Mouse (Mus musculus): ENCODE results near the gene Notch1. TPM values are rescaled to one million over a fixed set of nuclear protein-coding genes. Genes with fewer than 3 reads are reported as not detected.

The Notch1 gene
- polyA plus RNA-seq, 1 experiment from 2014 or later = 2.1 TPM

DNA sequence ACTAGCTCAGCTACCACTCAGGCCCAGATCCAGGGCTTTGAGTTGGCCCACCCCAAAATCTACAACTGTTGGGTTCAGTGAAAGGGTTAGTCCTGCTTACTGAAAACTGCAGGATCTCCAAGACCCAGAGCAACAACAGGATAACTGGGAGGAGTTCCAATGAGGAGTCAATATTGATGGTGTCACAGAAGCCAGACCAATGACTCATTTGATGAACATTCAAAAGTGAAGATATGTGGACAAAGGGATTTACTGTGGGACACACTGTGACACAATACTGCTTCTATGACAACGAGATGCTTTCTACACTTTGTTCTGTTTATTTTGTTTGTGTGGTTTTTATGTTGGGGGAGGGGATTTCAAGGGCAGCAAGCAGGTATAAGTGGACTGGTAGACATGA lies 98.3 kb downstream of the Notch1 start:
- H3K27me3 ChIP-seq (ENCODE audit: insufficient read depth, low read length) = no peaks in the 10 kb centered on the region
- H3K9me3 ChIP-seq (ENCODE audit: low read length) = no peaks in the 10 kb centered on the region
- no peak for DNase-seq
- peak overlapping the region; percentile 68; the same call in 1 of the 2 replicates for H3K27ac ChIP-seq (ENCODE audit: low read depth)
- H3K36me3 ChIP-seq (replicated peaks; ENCODE audit: insufficient read depth, low read length) = peaks cover 80% of the 10 kb centered on the region
- H3K4me3 ChIP-seq (ENCODE audit: low read depth, low read length) = no peak overlapping the region
- 45% methylated on average over 1 of the region's 1 CpGs for WGBS (ENCODE audit: insufficient replicate concordance)
- TF ChIP-seq CTCF (IDR thresholded peaks at IDR 0.05; ENCODE audit: low read depth) (no peak), EP300 (IDR thresholded peaks at IDR 0.05; ENCODE audit: low read depth) (peak; percentile 43; the same call in 1 of the 2 replicates)
- ATAC-seq = peak; percentile 95
- no peak overlapping the region for H3K9ac ChIP-seq (replicated peaks)
- peaks cover 3% of the 10 kb centered on the region; the same call in 1 of the 2 replicates for H3K4me1 ChIP-seq (ENCODE audit: insufficient read depth)
- no peak overlapping the region for H3K4me2 ChIP-seq (ENCODE audit: low read depth, low read length)

DNA sequence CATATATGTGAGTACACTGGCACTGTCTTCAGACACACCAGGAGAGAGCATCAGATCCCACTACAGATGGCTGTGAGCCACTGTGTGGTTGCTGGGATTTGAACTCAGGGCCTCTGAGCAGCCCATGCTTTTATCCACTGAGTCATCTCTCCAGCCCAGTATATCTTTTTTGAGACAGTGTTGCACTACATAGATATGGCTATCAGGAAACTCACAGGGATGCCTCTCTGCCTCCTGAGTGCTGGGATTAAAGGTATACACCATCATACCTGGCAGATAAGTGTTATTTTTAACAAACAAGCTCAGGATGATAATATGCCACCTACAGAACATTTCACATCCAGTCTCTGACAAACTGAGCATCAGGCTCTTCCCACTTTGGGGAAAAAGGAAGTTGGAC lies 99.4 kb downstream of the Notch1 start:
- H3K9me3 ChIP-seq (ENCODE audit: low read length) = no peaks in the 10 kb centered on the region
- H3K27me3 ChIP-seq (ENCODE audit: insufficient read depth, low read length) = no peaks in the 10 kb centered on the region
- H3K4me1 ChIP-seq (ENCODE audit: insufficient read depth) = peaks cover 3% of the 10 kb centered on the region; the same call in 1 of the 2 replicates
- H3K4me3 ChIP-seq (ENCODE audit: low read depth, low read length) = no peak overlapping the region
- TF ChIP-seq EP300 (IDR thresholded peaks at IDR 0.05; ENCODE audit: low read depth) (peak; percentile 57), CTCF (IDR thresholded peaks at IDR 0.05; ENCODE audit: low read depth) (no peak)
- ATAC-seq (no peak), DNase-seq (no peak)
- H3K4me2 ChIP-seq (ENCODE audit: low read depth, low read length) = no peak overlapping the region
- H3K9ac ChIP-seq (replicated peaks) = no peak overlapping the region
- H3K36me3 ChIP-seq (replicated peaks; ENCODE audit: insufficient read depth, low read length) = peaks cover 74% of the 10 kb centered on the region
- no peak overlapping the region for H3K27ac ChIP-seq (ENCODE audit: low read depth)

DNA sequence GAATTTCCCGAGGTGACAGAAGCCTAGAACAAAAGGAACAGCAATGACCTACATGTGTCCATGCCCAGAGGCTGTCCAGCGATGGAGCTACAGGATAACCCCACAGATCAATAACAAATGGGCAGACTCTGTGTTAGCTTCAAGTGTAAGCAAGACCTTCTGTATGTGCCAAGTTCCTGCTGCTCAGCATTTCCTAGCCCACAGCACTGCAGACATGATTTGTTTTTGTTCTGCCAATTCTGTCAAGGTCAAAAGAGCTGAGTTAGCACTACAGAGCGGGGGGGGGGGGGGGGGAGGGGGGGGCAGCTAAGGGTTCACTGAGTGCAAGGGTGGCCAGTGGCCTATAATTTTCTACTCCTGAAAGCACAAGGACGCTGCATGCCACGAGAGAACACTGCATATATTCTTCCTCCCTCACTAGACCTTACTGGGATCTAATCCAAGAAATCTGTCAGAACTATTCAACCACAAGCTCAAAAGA lies 105.5 kb downstream of the Notch1 start:
- H3K36me3 ChIP-seq (replicated peaks; ENCODE audit: insufficient read depth, low read length) = peaks cover 42% of the 10 kb centered on the region

DNA sequence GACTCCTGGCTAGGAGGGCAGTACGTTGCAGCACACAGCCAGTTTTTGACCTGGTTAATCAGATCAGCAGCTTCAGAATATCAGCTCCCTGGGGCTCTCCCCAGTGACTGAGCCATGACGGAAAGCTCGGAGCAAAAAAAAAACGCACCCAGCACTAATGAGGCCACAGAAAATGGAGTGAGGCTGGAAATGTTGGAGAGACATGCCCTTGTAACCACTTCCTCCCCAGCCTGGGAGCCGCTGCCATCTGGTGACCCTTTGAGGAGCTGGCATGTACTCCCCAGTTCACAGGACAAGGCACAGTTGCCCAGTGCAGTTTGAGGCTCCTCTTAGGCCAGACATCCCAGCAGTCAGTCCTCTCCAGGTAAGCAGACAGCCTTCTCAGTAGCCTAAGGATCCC lies 106.4 kb downstream of the Notch1 start:
- Histone ChIP-seq H3K4me1 (ENCODE audit: insufficient read depth) (peaks cover 35% of the 10 kb centered on the region), H3K9ac (replicated peaks) (no peak overlapping the region), H3K4me3 (ENCODE audit: low read depth, low read length) (no peak overlapping the region), H3K36me3 (replicated peaks; ENCODE audit: insufficient read depth, low read length) (peaks cover 35% of the 10 kb centered on the region), H3K27me3 (ENCODE audit: insufficient read depth, low read length) (no peaks in the 10 kb centered on the region), H3K4me2 (ENCODE audit: low read depth, low read length) (no peak overlapping the region), H3K9me3 (ENCODE audit: low read length) (no peaks in the 10 kb centered on the region), H3K27ac (ENCODE audit: low read depth) (peak overlapping the region; percentile 49; the same call in 1 of the 2 replicates)
- ATAC-seq (no peak), DNase-seq (no peak)
- TF ChIP-seq CTCF (IDR thresholded peaks at IDR 0.05; ENCODE audit: low read depth) (peak; percentile 17; the same call in 1 of the 2 replicates), EP300 (IDR thresholded peaks at IDR 0.05; ENCODE audit: low read depth) (no peak)
- 75% methylated on average over 5 of the region's 5 CpGs for WGBS (ENCODE audit: insufficient replicate concordance)

More for the DNA sequence above, 105.5 kb downstream of the Notch1 start:
- ATAC-seq (peak; percentile 64), DNase-seq (peak; percentile 50)
- H3K4me3 ChIP-seq (ENCODE audit: low read depth, low read length) = no peak overlapping the region
- H3K27ac ChIP-seq (ENCODE audit: low read depth) = peak overlapping the region; percentile 57
- H3K27me3 ChIP-seq (ENCODE audit: insufficient read depth, low read length) = no peaks in the 10 kb centered on the region
- peaks cover 32% of the 10 kb centered on the region for H3K4me1 ChIP-seq (ENCODE audit: insufficient read depth)
- no peak overlapping the region for H3K4me2 ChIP-seq (ENCODE audit: low read depth, low read length)
- no peaks in the 10 kb centered on the region for H3K9me3 ChIP-seq (ENCODE audit: low read length)
- WGBS (ENCODE audit: insufficient replicate concordance) = 62% methylated on average over 5 of the region's 5 CpGs
- TF ChIP-seq EP300 (IDR thresholded peaks at IDR 0.05; ENCODE audit: low read depth) (no peak), CTCF (IDR thresholded peaks at IDR 0.05; ENCODE audit: low read depth) (no peak)
- H3K9ac ChIP-seq (replicated peaks) = no peak overlapping the region

DNA sequence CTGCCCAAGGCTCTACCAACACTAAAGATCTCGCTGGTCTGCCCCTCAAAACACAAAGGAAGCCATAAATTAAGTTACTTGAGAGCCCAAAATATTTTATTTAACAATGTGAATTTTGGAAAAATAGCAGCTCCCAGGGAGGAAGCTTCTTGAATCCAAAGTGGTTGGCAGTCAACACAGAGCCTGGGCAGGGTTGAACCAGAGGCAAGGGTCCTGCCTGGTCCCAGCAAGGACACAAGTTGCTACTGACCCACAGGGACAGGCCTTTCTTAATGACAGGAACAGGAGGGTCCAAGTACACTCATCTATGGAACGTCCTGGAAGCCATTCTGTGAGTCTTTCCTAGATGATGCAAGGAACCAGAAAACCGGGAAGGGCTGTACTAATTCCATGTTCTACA lies 107.1 kb downstream of the Notch1 start:
- ATAC-seq (no peak), DNase-seq (no peak)
- Histone ChIP-seq H3K4me2 (ENCODE audit: low read depth, low read length) (peak overlapping the region; percentile 93), H3K27ac (ENCODE audit: low read depth) (no peak overlapping the region), H3K27me3 (ENCODE audit: insufficient read depth, low read length) (no peaks in the 10 kb centered on the region), H3K9ac (replicated peaks) (peak overlapping the region; percentile 91; the same call in 1 of the 2 replicates), H3K4me1 (ENCODE audit: insufficient read depth) (peaks cover 35% of the 10 kb centered on the region), H3K36me3 (replicated peaks; ENCODE audit: insufficient read depth, low read length) (peaks cover 28% of the 10 kb centered on the region), H3K9me3 (ENCODE audit: low read length) (no peaks in the 10 kb centered on the region), H3K4me3 (ENCODE audit: low read depth, low read length) (peak overlapping the region; percentile 85)
- 60% methylated on average over 3 of the region's 3 CpGs for WGBS (ENCODE audit: insufficient replicate concordance)
- no peak for TF ChIP-seq EP300 (IDR thresholded peaks at IDR 0.05; ENCODE audit: low read depth)
- no peak for TF ChIP-seq CTCF (IDR thresholded peaks at IDR 0.05; ENCODE audit: low read depth)

DNA sequence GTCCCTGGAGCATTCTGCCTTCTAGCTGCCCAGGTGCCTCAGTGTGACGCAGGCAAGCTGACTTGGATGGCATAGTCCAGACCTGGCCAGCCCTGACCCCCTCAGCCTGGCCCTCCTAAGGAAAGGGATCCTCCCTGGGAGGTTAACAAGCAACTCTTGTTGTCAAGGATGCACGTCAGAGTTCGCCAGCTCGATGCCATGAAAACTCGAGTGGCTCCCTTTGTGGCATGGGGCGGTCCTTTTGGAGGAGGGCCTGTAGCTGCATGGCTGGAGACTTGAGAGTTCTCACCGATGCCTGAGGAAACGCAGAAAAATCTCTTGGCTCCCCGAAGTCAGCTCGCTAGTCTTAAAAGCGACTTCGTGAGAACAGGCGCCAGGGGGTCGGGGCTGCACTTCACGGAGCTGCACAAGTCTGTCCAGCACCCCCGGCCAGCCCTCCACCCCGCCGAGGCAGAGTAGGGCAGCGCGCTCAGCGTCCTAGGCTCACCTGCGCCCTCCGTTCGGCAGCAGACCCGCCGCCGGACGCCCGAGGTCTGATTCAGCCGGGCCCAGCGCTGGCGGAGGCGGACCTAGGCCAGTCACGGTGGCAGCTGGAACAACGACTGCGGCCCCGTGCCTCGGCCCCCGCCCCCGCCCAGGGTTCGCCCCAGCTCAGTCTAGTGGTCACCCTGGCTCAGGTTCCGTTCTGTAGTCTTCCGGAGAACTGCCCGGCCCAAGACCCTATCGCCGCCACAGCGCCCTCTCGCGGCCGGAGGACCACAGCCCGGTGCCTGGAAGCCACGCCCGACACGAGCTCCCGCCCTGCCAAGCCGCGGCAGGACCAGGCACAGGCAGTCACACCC lies 107.7 kb downstream of the Notch1 start, which contains the start of gene Inpp5e:
Gene Inpp5e (minus strand): TSS at position 689 of the 842 bp plus-strand sequence.
- Histone ChIP-seq H3K4me3 (ENCODE audit: low read depth, low read length) (peak within 1 kb of the TSS; percentile 85), H3K9ac (replicated peaks) (peak within 1 kb of the TSS; percentile 91), H3K27ac (ENCODE audit: low read depth) (peak within 1 kb of the TSS; percentile 89), H3K36me3 (replicated peaks; ENCODE audit: insufficient read depth, low read length) (peaks cover 23% of the 10 kb centered on the region), H3K4me1 (ENCODE audit: insufficient read depth) (peaks cover 35% of the 10 kb centered on the region), H3K27me3 (ENCODE audit: insufficient read depth, low read length) (no peaks in the 10 kb centered on the region), H3K9me3 (ENCODE audit: low read length) (no peaks in the 10 kb centered on the region), H3K4me2 (ENCODE audit: low read depth, low read length) (peak within 1 kb of the TSS; percentile 93)
- DNase-seq (peak; percentile 99), ATAC-seq (peak; percentile 93)
- 1% methylated on average over 55 of the region's 57 CpGs for WGBS (ENCODE audit: insufficient replicate concordance)
- TF ChIP-seq EP300 (IDR thresholded peaks at IDR 0.05; ENCODE audit: low read depth) = peak; percentile 39; the same call in 1 of the 2 replicates
- peak; percentile 100 for TF ChIP-seq CTCF (IDR thresholded peaks at IDR 0.05; ENCODE audit: low read depth)

Small RNA genes lying within 50 kb of the gene (microRNA-seq; reads per million reads assigned to microRNA genes)
- not detected for gene Mir6996

Other genes starting within 250 kb of the Notch1 start
- 0.01 TPM in 1 of 2 replicates, not detected in the other for gene Ccdc187, start 222.1 kb downstream of the Notch1 start, polyA plus RNA-seq (2015; fragmentation: Nextera tagmentation; extraction: Ambion mirVana)
- 1.9 TPM in 2 replicates for gene Gpsm1, start 201.1 kb downstream of the Notch1 start, polyA plus RNA-seq (2015; fragmentation: Nextera tagmentation; extraction: Ambion mirVana)
- 7.5 and 7.9 TPM in 2 replicates for gene Dnlz, start 164.6 kb downstream of the Notch1 start, polyA plus RNA-seq (2015; fragmentation: Nextera tagmentation; extraction: Ambion mirVana)
- gene Card9, start 155.7 kb downstream of the Notch1 start, polyA plus RNA-seq (2015; fragmentation: Nextera tagmentation; extraction: Ambion mirVana) = 2.1 and 2.2 TPM in 2 replicates
- gene Snapc4, start 136.0 kb downstream of the Notch1 start, polyA plus RNA-seq (2015; fragmentation: Nextera tagmentation; extraction: Ambion mirVana) = 5.0 and 5.5 TPM in 2 replicates
- 28.0 and 29.0 TPM in 2 replicates for gene Entr1, start 127.3 kb downstream of the Notch1 start, polyA plus RNA-seq (2015; fragmentation: Nextera tagmentation; extraction: Ambion mirVana)
- 38.8 and 41.3 TPM in 2 replicates for gene Pmpca, start 127.3 kb downstream of the Notch1 start, polyA plus RNA-seq (2015; fragmentation: Nextera tagmentation; extraction: Ambion mirVana)
- 3.3 and 3.4 TPM in 2 replicates for gene Inpp5e, start 107.5 kb downstream of the Notch1 start, polyA plus RNA-seq (2015; fragmentation: Nextera tagmentation; extraction: Ambion mirVana)
- gene Sec16a, start 71.4 kb downstream of the Notch1 start, polyA plus RNA-seq (2015; fragmentation: Nextera tagmentation; extraction: Ambion mirVana) = 7.8 and 8.0 TPM in 2 replicates
- 49.6 and 53.0 TPM in 2 replicates for gene Egfl7, start 63.4 kb upstream of the Notch1 start, polyA plus RNA-seq (2015; fragmentation: Nextera tagmentation; extraction: Ambion mirVana)
- not detected in 2 replicates for gene Gm20532, start 70.0 kb upstream of the Notch1 start, polyA plus RNA-seq (2015; fragmentation: Nextera tagmentation; extraction: Ambion mirVana)
- gene Agpat2, start 87.8 kb upstream of the Notch1 start, polyA plus RNA-seq (2015; fragmentation: Nextera tagmentation; extraction: Ambion mirVana) = 215 and 221 TPM in 2 replicates
- 0.48 and 0.56 TPM in 2 replicates for gene Fam69b, start 111.8 kb upstream of the Notch1 start, polyA plus RNA-seq (2015; fragmentation: Nextera tagmentation; extraction: Ambion mirVana)
- gene Lcn4, start 154.6 kb upstream of the Notch1 start, polyA plus RNA-seq (2015; fragmentation: Nextera tagmentation; extraction: Ambion mirVana) = 0.14 TPM in 1 of 2 replicates, not detected in the other

Data from liver, postnatal 0 days (tissue).